Mouse (Mus musculus): ENCODE measurements around the gene Eci1.
"Not testable (repeated sequence)": the region's sequence is repeated elsewhere in the genome, so short reads cannot be mapped to it uniquely, and the experiment has no call there.

The Eci1 gene

DNA sequence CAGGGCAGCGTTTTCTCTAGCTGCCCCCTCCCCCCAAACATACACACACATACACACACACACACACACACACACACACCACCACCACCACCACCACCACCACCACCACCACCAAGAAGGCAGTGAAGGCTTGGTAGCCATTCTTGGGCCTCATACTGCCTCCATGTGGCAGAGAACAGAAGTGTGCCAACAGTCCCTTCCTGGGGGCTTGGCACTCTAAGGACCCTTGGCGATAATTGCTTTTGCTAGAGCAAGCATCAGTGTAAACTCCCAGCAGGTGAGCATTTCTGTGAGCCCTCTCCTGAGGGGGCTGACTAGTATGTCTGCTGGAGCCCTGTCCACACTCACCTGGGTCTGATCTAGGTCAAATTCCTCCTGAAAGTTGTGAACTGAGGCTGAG is 14.7 kb downstream of the Eci1 start:
- DNase-seq: no peak

DNA sequence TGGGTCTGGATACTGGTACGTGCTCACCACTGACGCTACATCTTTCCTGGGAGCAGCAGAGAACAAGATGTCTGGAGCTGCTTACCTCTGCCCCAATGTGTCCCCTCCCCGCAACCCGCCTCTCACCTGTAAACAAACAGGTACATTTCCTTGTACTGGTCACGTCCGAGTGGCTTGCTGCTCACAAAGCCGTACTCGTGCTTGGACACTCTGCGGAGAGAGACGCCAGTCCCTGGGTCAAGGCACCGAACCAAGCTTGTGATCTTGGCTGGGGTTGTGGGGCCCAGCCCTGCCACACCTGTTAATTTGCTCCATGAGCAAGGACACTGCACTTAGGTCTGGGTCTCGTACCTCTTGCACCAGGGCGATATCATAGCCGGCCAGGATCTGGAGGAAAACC is 15.7 kb downstream of the Eci1 start:
- DNase-seq: no peak

DNA sequence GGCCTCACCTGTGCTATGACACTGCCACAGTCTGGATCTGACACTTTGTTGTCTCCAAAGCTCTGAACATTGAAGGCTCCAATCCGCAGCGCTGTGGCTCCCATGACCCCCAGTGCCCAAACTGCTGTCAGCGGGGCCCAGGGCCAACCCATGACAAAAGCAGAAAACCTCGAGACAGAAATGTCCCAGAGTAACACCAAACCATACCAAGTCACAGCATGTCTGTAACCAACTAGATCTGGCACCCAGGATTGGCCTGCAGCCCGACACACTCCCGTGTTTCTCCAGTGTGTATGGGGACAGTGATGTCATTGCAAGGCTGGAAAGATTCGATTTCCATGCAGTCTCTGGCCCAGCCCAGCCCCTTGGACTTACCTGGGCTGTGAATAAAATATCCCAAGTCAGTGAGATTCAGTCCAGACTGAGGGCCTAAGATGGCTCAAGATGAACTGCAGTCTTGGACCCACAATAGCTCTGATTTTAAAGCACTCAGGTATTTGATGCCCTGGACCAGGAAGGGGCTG is 16.3 kb downstream of the Eci1 start, which contains the start of gene Dnase1l2:
Gene Dnase1l2, minus strand, starts transcription at position 474 of the 524 bp plus-strand sequence.
- no peak for DNase-seq

DNA sequence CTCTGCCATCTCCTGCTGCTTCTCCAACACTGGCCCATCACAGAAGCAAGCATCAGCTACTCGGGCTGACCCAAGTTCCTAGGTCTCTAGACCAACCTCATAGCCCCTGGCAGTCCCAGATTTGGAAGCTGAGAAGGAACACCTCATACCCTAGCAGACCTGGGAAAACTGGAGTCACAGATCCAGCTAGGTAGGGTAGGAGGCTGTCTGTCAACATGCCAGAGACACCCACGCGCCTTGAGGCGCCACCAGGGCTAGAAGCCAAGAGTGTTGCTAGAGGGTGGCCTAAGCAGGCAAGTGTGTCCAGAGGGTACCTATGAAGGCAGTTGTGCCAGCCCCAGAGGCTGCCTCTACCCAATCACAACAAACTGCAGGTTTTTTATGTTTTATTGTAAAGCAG is 17.0 kb downstream of the Eci1 start:
- peak; percentile 45 for DNase-seq

DNA sequence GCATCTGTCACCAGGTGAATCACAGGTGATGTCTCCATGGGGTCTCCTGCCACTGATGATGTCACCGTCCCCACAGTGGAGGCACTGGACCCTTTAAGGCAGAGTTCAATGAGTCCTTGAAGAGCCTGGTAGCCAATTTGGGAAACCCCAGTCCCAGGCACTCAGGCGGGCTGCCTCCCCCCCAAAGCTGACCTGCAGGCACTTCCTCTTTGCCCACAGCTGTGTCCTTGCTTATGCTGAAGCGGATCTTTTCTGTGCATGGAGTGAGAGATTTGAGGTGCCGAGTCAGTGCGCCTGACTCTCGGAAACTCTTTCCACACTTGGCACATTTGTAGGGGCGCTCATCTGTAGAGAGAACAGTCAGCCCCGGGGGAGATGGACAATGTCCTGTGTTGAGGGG is 20.1 kb downstream of the Eci1 start:
- no peak for DNase-seq

DNA sequence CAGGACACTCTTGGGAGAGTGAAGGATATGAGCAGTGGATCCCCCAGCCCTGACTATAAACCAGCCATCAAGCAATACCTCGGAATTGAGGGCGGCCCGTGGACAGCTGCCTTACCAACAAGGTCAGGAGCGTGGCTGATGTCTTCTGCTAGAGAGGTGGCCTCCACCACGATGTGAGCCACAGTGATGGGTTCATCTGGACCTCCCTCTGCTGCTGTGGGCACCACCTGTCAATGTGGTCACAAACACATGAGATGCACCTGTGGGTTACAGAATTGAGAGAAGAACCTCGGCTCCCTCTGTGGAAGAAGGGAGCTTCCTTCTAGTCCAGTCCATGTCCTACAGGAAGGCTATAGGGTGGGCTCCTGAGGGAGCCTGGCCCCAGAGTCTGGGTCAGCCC is 23.1 kb downstream of the Eci1 start:
- DNase-seq: no peak

DNA sequence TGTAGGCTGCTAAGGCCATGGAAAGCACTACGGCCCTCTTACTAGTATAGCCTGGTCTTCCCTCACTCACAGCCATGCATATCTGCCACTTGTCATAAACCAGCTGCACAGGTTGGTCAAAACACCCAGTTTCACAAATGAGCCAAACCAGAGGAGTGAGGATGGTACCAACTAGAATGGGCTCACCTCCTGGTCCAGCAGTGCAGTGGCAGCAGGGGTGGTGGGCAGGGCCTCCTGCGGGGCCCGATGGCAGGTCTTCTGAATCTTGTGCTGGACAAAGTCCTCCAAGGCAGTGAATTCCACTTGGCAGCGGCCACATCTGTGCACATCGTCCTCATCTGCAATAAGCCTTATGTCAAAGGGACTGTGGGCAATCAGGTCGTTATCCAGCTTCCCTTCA is 24.8 kb downstream of the Eci1 start:
- DNase-seq: no peak

DNA sequence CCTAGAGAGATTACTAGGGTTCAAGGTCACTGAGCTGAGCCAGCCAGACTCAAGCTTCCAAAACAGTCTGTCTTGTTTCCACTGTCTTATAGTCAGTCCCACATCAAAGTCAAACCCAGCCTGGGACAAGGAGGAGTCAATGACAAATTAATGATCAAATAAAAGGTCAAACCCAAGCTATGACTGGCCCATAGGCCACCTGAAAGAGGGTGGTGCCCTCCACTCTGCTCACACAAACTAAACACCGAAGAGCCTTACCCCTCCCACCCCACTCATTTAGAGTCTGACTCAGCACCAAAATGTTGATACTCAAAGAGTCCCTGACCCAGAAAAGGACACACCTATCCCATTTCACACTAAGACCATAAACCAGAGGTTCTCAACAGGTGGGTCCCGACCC is 26.9 kb downstream of the Eci1 start:
- DNase-seq: peak; percentile 54

DNA sequence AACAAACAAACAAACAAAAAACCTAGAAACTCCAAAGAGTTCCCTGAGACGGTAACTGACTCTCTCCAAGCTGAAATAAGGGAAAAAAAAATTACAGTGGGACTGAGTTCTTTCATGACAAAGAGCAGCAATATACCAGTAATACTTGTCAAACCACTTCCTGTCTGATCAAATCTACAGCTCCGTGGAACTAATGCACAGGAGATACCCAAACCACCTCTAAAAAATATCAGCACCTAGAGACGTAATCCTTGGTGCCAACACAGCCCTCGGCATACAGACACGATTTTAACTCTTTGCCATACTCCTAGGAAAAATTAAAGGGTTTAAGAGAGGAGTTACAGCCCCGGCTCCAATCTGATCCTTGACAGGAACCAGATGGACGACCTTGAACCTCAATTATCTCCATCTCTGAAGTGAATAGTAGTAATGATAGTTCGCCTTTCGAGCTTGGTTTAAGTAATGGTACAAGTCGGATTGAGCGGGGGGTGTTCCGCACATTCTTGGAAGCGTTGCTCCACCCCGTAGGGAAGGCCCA is 27.8 kb downstream of the Eci1 start:
- no peak for DNase-seq

DNA sequence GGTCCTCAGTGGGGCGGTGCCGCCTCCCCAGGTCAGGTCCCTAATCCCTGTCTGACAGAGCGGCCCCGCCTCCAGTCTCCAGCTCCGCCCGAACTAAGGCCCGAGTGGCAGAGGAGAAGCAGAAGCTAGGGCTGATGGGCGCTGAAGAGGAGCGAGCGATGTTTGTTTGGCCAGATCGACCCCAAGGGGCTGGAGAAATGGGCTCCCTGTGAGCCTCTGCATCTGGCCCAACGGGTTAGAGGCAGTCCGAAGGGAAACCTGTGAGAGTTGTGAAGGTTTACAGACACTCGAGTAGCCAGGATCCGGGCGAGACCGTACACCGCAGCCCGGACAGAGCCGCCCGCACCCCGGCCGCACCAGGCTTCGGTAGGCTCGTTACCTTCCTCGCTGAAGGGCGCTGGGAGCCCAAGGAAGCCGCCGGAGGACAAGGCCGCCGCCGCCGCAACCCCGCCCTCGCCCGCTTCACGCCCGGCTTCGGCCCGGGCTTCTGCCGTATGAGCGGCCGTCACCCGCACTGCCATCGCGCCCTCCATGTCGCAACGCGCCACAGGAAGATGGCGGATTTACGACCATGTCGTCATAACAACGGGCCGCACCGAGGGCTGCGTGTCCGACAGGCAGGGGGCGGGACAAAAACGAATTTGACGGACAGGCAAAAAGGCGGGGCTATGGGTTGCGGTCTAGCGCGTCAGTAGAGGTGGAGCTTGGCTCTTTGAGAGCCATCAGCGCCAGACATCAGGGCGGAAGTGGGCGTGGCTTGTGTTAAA is 28.5 kb downstream of the Eci1 start:
- DNase-seq: peak; percentile 99

DNA sequence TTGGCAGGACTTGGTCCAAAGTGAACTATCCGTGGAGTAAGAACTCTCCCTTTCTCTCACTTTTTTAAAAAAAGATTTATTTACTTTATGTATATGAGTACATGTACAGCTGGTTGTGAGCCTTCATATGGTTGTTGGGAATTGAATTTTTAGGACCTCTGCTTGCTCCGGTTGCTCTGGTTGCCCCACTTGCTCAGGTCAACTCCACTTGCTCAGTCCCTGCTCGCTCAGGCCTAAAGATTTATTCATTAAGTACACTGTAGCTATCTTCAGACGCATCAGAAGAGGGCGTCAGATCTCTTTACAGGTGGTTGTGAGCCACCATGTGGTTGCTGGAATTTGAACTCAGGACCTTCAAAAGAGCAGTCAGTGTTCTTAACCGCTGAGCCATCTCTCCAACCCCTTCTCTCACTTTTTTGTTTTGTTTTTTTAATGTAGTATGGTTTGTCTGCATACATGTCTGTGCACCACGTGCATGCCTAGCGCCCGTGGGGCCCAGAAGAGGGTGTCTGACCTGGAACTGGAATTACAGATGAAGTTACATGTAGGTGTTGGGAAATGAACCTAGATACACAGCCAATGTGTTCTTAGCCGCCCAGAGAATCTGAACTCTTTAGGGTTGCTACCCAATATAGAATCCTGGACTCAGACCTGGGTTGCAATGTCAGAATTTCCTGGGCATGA is 29.2 kb downstream of the Eci1 start:
- DNase-seq: not testable (repeated sequence)

DNA sequence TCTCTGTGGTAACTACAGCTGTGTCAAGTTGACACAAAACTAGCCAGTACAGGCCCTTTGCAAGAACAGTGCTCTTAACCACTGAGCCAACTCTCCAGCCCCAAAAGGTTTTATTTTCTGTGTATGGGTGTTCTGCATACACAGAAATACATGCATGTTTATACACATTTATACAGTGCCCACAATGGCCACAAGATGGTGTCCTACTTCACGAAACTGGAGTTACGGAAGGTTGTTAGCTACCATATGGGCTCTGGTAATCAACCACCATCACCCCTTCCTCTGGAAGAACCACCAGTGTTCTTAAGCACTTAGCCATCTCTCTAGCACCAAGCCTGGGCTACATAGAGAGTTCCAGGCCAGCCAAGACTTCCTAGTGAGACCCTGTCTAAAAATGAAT is 35.1 kb downstream of the Eci1 start:
- no peak for DNase-seq

DNA sequence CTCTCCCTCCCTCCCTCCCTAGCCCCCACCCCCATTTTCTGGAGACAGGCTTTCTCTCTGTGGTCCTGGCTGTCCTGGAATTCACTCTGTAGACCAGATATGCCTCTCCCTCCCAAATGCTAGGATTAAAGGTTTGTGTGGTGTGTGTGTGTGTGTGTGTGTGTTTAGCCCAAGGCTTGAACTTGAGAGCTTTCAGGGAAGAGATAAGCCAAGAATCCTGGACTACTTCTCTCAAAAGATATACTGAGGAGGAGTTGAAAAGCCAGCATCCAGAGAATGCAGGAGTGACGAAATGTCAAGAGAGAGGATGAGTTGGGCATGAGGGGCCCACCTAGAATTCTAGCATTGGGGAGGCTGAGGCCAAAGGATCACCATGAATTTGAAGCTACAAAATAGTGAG is 36.5 kb downstream of the Eci1 start:
- DNase-seq: no peak

DNA sequence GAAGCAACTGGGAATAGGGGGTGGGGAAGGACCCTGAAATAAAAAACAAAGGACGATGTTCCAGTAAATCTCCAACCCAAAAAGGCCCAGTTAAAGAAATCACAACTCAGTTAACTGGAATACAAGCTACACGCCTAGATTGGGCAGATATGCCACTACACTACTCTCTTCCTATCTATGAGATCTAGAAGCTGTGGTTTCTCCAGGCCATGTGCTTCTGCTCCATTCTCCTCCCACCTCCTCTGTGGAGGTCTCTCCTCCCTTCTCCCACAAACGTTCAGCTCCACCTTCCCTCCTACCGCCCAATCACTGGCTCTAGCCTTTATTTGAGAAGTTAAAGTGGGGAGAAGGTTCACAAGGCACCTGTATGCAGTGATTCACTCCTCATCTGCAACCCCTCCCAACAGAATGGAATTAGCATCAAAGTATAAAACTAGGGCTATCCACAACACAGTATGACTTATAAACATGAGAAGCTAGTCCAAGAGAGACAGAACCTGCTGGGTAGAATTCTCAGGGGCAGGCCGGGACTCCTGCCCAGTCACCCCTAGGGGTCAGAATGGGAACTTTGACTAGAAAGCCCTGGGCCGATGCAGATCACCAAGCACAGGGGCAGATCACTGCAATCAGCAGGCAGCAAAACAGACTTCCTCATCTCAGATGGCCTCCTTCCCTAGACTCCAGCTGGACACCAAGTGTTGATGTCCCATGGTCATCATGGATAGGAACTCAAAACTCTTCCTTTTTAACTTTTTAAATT is 37.1 kb downstream of the Eci1 start:
- DNase-seq: peak; percentile 46

DNA sequence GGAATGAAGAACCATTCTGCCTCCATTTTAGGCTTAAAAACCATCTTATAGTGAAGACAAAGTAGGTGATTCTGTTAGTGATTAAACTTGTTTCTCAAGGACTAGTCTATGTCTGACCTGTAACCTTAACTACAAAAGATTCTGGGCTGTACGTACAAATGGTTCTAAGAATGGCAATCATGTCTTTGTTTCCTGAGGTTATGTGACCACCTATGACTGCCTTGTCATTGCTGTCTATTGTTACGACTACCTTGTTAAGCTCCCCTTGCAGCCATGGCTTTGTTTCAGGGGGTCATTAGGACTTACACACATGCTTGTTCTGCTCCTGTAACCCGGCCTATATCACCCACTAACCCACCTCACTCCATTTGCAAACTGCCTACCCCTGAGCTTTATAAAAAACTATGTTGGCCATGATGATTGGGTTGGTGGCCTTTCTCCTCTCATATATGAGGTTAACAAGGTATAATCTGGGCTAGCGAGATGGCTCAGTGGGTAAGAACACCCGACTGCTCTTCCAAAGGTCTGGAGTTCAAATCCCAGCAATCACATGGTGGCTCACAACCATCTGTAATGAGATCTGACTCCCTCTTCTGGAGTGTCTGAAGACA is 42.3 kb downstream of the Eci1 start:
- no peak for DNase-seq

DNA sequence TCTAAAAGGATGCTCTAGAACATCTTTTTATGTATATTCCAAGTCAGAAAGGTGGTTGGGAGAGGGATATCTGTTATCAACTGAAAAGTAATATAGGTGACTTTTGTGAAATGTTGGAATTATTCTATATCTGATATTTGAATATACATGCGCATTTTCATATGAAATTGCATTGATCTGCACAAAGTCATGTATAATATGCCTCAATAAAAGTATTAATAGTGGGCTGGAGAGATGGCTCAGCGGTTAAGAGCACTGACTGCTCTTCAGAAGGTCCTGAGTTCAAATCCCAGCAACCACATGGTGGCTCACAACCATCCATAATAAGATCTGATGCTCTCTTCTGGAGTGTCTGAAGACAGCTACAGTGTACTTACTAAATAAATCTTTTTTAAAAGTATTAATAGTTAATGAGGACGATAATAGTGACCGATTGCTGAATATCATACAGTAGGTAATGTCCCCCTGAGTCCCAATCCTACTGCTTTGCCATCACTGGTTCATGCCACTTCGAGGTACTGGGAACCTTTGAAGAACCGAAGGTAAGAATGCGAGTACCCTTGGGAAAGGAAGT is 43.0 kb downstream of the Eci1 start:
- no peak for DNase-seq

DNA sequence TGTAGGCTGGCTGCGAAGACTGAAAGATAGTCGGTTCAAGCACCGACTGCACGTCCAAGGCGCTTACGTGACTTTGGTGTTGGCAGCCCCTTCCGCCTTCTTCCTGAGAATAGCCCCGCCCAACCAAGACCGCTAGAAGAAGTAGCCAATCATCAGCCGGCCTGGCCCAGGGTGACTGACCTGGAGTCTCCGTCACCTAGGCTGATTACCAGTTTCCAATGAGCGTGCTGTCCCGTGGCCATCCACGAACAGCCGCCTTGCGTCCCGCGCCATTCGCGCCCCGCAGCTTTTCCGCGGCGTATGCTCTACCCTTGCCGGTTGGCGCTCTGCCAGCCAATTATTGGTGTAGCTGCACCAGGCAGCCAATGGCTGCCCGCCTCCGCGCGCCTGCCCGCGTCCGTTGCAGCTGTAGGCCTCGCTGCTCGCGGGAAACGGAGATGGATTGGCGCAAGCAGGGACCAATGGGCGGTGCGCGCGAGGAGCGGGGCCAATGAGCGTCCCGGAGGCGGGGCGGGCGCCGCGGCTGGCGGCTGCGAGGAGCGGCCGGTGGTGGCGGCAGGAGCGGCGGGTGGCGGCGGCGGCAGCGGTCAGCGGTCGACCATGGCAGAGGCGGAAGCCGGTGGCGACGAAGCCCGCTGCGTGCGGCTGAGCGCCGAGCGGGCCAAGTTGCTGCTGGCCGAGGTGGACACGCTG is 43.6 kb downstream of the Eci1 start, which contains the start of the genes E4f1 and Pgp:
Gene E4f1, minus strand, starts transcription at position 404 of the 693 bp plus-strand sequence.
Gene Pgp, plus strand, starts transcription at position 483 of the 693 bp plus-strand sequence.
- peak; percentile 99 for DNase-seq

DNA sequence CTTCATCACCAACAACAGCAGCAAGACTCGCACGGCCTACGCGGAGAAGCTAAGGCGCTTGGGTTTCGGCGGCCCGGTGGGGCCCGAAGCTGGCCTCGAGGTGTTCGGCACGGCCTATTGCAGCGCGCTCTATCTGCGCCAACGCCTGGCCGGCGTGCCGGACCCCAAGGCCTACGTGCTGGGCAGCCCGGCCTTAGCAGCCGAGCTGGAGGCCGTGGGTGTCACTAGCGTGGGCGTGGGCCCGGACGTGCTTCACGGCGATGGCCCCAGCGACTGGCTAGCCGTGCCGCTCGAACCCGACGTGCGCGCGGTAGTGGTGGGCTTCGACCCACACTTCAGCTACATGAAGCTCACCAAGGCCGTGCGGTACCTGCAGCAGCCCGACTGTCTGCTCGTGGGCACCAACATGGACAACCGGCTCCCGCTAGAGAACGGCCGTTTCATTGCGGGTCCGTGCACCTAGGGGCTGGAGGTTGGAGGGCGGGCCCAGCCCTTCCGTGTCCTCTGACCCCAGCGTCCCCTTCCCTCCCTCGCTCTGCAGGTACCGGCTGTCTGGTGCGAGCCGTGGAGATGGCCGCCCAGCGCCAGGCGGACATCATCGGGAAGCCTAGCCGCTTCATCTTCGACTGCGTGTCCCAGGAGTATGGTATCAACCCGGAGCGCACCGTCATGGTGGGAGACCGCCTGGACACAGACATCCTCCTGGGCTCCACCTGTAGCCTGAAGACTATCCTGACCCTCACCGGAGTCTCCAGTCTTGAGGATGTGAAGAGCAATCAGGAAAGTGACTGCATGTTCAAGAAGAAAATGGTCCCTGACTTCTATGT is 44.5 kb downstream of the Eci1 start:
- DNase-seq: peak; percentile 33

DNA sequence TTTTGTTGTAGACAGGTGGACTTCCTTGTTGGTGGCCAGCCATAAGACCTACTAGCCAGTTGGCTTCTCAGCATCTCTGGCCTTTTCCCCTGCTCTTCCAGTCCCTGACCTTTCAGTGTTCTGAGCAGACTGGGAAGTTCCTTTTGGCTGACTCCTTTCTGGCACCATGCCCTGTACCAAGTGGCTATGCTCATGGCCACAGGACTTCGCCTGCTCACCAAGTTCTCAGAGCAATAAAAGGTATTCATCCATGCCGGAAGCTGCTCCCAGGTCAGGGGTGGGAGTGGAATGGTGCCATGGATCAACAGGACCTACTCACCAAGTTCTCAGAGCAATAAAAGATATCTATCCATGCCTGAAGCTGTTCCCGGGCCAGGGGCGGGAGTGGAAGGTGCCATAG is 46.1 kb downstream of the Eci1 start:
- peak; percentile 94 for DNase-seq

DNA sequence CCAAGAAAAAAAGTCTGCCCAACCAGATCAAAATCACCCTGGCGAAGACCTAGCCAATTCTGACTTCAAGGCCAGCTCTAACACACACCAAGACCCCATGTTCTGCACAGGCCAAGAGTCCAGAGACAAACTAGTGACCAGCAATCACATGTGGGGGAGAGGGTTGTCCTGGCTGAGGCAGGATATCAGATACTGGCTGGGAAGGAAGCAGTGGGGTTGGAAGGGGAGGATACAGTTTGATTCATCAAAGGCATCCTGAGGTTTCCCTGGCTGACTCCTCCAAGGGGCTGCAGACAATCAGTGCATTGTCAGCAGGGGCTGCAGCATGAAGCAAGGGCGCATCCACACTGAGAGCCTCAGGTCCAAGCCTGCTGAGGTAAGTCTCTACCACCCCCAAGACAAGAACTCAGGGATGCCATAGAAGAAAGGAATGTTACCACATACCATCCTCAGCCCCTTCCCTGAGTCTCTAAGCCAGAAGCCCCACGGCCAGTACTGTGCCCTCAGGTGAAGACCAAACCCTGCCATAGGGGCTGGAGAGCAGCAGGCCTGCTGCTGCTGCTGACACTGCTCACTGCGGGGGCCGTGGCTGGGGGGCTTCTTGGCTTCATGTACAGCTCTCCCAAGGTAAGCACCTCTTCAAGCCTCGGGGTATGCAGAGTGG is 47.3 kb downstream of the Eci1 start, which contains the start of gene Bricd5:
Gene Bricd5, plus strand, starts transcription at position 273 of the 664 bp plus-strand sequence.
- DNase-seq: no peak

Measured in kidney, adult 11 months (tissue).